Mouse (Mus musculus): Measurements from ENCODE around the gene Nt5dc3.

GRCm38 (mm10) chr10:86815133-86815532 lies 36.3 kb downstream of the Nt5dc3 start:
- TF ChIP-seq CTCF (IDR thresholded peaks at IDR 0.05; ENCODE audit: extremely low read depth, insufficient read depth, insufficient read length, insufficient replicate concordance) (no peak), POLR2A (IDR thresholded peaks at IDR 0.05; ENCODE audit: low read depth, low read length) (no peak)
